Mouse (Mus musculus) liver, embryonic 11.5 days (tissue): ENCODE data around the gene Ccdc184. TPM values are rescaled to one million over a fixed set of nuclear protein-coding genes. Genes with fewer than 3 reads are reported as not detected.

Experiments
- ATAC-seq: fragments of 200-750 bp; cut with Nextera tagmentation; replicated peaks from 2 replicates; pipeline ENCODE4 v1.8.0; 2017; ENCODE audit warnings: moderate number of reproducible peaks, mild to moderate bottlenecking, moderate TSS enrichment, moderate library complexity; ENCODE audit not compliant: low FRiP score
- DNase-seq: peaks from one replicate; pipeline ENCODE4 v3.0.0-alpha.2; 2017; ENCODE audit warnings: low spot score
- H3K27ac ChIP-seq: fragments of 300-500 bp; sonication (generic); 2 replicates; pipeline ENCODE4 v1.5.1; 2014; ENCODE audit warnings: mild to moderate bottlenecking, low read depth, low read length, control low read depth
- H3K27me3 ChIP-seq: fragments of 300-500 bp; sonication (generic); replicated peaks from 2 replicates; pipeline ENCODE4 v1.6.1; 2014; ENCODE audit warnings: low read length, mixed read lengths; ENCODE audit not compliant: control insufficient read depth, insufficient read depth
- H3K36me3 ChIP-seq: fragments of 300-500 bp; sonication (generic); 2 replicates; pipeline ENCODE4 v1.6.1; 2014; ENCODE audit warnings: mild to moderate bottlenecking, low read length, moderate library complexity, mixed read lengths; ENCODE audit not compliant: control insufficient read depth, insufficient read depth
- H3K4me1 ChIP-seq: fragments of 300-500 bp; sonication (generic); replicated peaks from 2 replicates; pipeline ENCODE4 v1.6.1; 2014; ENCODE audit warnings: low read length, mixed read lengths; ENCODE audit not compliant: control insufficient read depth, insufficient read depth
- H3K4me2 ChIP-seq: fragments of 300-500 bp; sonication (generic); 2 replicates; pipeline ENCODE4 v1.6.1; 2014; ENCODE audit warnings: mild to moderate bottlenecking, control low read depth, moderate library complexity
- H3K4me3 ChIP-seq: fragments of 300-500 bp; sonication (generic); 2 replicates; pipeline ENCODE4 v1.5.1; 2014; ENCODE audit warnings: low read depth, low read length, control low read depth
- H3K9ac ChIP-seq: fragments of 300-500 bp; sonication (generic); 2 replicates; pipeline ENCODE4 v1.6.1; 2014; ENCODE audit warnings: low read depth, low read length, control low read depth
- H3K9me3 ChIP-seq: fragments of 300-500 bp; sonication (generic); 2 replicates; pipeline ENCODE4 v1.6.1; 2016; ENCODE audit warnings: low read length, inconsistent platforms, mixed read lengths; ENCODE audit not compliant: control insufficient read depth
- WGBS: fragments of 180-500 bp; shearing (Covaris S2); extraction: QIAGEN DNeasy Blood & Tissue Kit; methylation state at CpG from one replicate; pipeline ENCODE4 v1.1.7; 2014; 5-methylcytosine and 5-hydroxymethylcytosine counted together
- polyA plus RNA-seq: library from polyadenylated mRNA; unstranded; fragments of >200 nt; fragmentation: Nextera tagmentation; extraction: Ambion mirVana; gene quantifications from 2 replicates; pipeline ENCODE4 v1.2.1, GENCODE M21; 2014

The Ccdc184 gene
- polyA plus RNA-seq, 1 experiment from 2014 or later: not detected

GRCm38 (mm10) chr15:98152916-98153315, 14.0 kb upstream of the Ccdc184 start:
- Histone ChIP-seq H3K27me3 (no peaks in the 10 kb centered on the region), H3K4me1 (no peaks in the 10 kb centered on the region), H3K4me3 (no peak overlapping the region), H3K27ac (no peak overlapping the region), H3K4me2 (no peak overlapping the region), H3K36me3 (no peaks in the 10 kb centered on the region), H3K9me3 (no peaks in the 10 kb centered on the region), H3K9ac (no peak overlapping the region)
- 78% methylated on average over 7 of the region's 7 CpGs for WGBS
- DNase-seq: no peak
- no peak for ATAC-seq

GRCm38 (mm10) chr15:98153625-98154024, 13.3 kb upstream of the Ccdc184 start:
- Histone ChIP-seq H3K9ac (no peak overlapping the region), H3K4me1 (no peaks in the 10 kb centered on the region), H3K4me3 (no peak overlapping the region), H3K27ac (no peak overlapping the region), H3K27me3 (no peaks in the 10 kb centered on the region), H3K9me3 (no peaks in the 10 kb centered on the region), H3K4me2 (no peak overlapping the region), H3K36me3 (no peaks in the 10 kb centered on the region)
- 38% methylated on average over 3 of the region's 3 CpGs for WGBS
- no peak for ATAC-seq
- no peak for DNase-seq

- WGBS: 56% methylated on average over 3 of the region's 4 CpGs
- Histone ChIP-seq H3K4me2 (no peak overlapping the region), H3K4me3 (no peak overlapping the region), H3K9ac (no peak overlapping the region), H3K36me3 (no peaks in the 10 kb centered on the region), H3K27me3 (no peaks in the 10 kb centered on the region), H3K9me3 (no peaks in the 10 kb centered on the region), H3K4me1 (no peaks in the 10 kb centered on the region), H3K27ac (no peak overlapping the region)
- no peak for ATAC-seq
- DNase-seq: no peak
Observed at GRCm38 (mm10) chr15:98154146-98154545, 12.8 kb upstream of the Ccdc184 start.

GRCm38 (mm10) chr15:98154631-98155030, 12.3 kb upstream of the Ccdc184 start:
- H3K4me2 ChIP-seq: no peak overlapping the region
- 72% methylated on average over 3 of the region's 3 CpGs for WGBS
- H3K9me3 ChIP-seq: no peaks in the 10 kb centered on the region
- no peak for DNase-seq
- H3K27ac ChIP-seq: no peak overlapping the region
- no peaks in the 10 kb centered on the region for H3K36me3 ChIP-seq
- ATAC-seq: no peak
- H3K4me3 ChIP-seq: no peak overlapping the region
- no peaks in the 10 kb centered on the region for H3K4me1 ChIP-seq
- no peaks in the 10 kb centered on the region for H3K27me3 ChIP-seq
- no peak overlapping the region for H3K9ac ChIP-seq

- no peak overlapping the region for H3K4me2 ChIP-seq
- 90% methylated on average over 5 of the region's 5 CpGs for WGBS
- H3K9ac ChIP-seq: no peak overlapping the region
- no peak overlapping the region for H3K27ac ChIP-seq
- no peaks in the 10 kb centered on the region for H3K36me3 ChIP-seq
- no peak overlapping the region for H3K4me3 ChIP-seq
- ATAC-seq: no peak
- H3K27me3 ChIP-seq: no peaks in the 10 kb centered on the region
- H3K4me1 ChIP-seq: no peaks in the 10 kb centered on the region
- no peak for DNase-seq
- no peaks in the 10 kb centered on the region for H3K9me3 ChIP-seq
Observed at GRCm38 (mm10) chr15:98155272-98155671, 11.7 kb upstream of the Ccdc184 start.

- Histone ChIP-seq H3K36me3 (no peaks in the 10 kb centered on the region), H3K27ac (no peak overlapping the region), H3K4me2 (no peak overlapping the region), H3K4me1 (no peaks in the 10 kb centered on the region), H3K27me3 (no peaks in the 10 kb centered on the region), H3K9me3 (no peaks in the 10 kb centered on the region), H3K9ac (no peak overlapping the region), H3K4me3 (no peak overlapping the region)
- ATAC-seq: no peak
- WGBS: 58% methylated on average over 4 of the region's 4 CpGs
- DNase-seq: no peak
Observed at GRCm38 (mm10) chr15:98155944-98156343, 11.0 kb upstream of the Ccdc184 start.

GRCm38 (mm10) chr15:98157253-98157652, 9.7 kb upstream of the Ccdc184 start:
- Histone ChIP-seq H3K9ac (no peak overlapping the region), H3K27me3 (peaks cover 4% of the 10 kb centered on the region; the same call in 1 of the 2 replicates), H3K9me3 (no peaks in the 10 kb centered on the region), H3K27ac (no peak overlapping the region), H3K4me2 (no peak overlapping the region), H3K4me1 (no peaks in the 10 kb centered on the region), H3K36me3 (no peaks in the 10 kb centered on the region), H3K4me3 (no peak overlapping the region)
- DNase-seq: no peak
- 37% methylated on average over 1 of the region's 1 CpGs for WGBS
- no peak for ATAC-seq

GRCm38 (mm10) chr15:98161026-98161805, 5.7 kb upstream of the Ccdc184 start:
- peaks cover 20% of the 10 kb centered on the region for H3K27me3 ChIP-seq
- H3K4me1 ChIP-seq: no peaks in the 10 kb centered on the region
- H3K4me2 ChIP-seq: no peak overlapping the region
- 62% methylated on average over 19 of the region's 19 CpGs for WGBS
- ATAC-seq (no peak), DNase-seq (no peak)
- H3K27ac ChIP-seq: no peak overlapping the region
- H3K9me3 ChIP-seq: no peaks in the 10 kb centered on the region
- H3K9ac ChIP-seq: no peak overlapping the region
- no peak overlapping the region for H3K4me3 ChIP-seq
- no peaks in the 10 kb centered on the region for H3K36me3 ChIP-seq

GRCm38 (mm10) chr15:98162561-98162960, 4.4 kb upstream of the Ccdc184 start:
- WGBS: 51% methylated on average over 4 of the region's 4 CpGs
- Histone ChIP-seq H3K36me3 (no peaks in the 10 kb centered on the region), H3K27me3 (peaks cover 34% of the 10 kb centered on the region), H3K27ac (no peak overlapping the region), H3K4me2 (no peak overlapping the region), H3K4me3 (no peak overlapping the region), H3K9ac (no peak overlapping the region), H3K9me3 (no peaks in the 10 kb centered on the region), H3K4me1 (no peaks in the 10 kb centered on the region)
- DNase-seq: no peak
- ATAC-seq: no peak
